ENCODE assay signal across 20 mouse cellular contexts in the genomic region with DNA sequence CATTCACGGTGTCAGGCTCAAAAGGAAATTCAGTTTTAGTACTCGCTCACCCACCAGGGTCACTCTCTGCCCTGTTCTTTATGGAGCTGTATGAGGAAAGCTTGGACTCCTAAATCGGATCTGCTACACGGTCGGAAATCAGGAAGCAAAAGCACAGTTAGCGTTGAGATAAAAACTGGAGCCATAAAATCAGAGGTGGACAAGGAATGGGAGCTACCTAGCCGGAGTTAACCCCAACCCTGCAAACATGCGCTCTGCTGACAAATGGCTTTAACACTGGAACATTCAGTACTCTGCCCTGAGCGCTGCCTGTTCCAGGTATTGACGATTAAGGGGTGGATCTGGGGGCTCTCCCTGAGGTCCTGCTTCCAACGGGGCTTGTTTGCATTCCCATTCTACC. TPM values are rescaled to one million over a fixed set of nuclear protein-coding genes. Genes with fewer than 3 reads are reported as not detected.
DNase-seq lines count a peak whose midpoint lies in the region; ATAC-seq and TF ChIP-seq lines count a peak whose summit lies in the region.
"Had no signal": no experiment of that assay in that cellular context is flagged by ENCODE, and none has a peak within 500 bp of the region (broad histone marks: within the 10 kb centered on the region; RNA-seq: fewer than 3 reads in every experiment).

No protein-coding gene starts in this region.

- H3K4me2 ChIP-seq in forebrain, embryonic 13.5 days: peak overlapping the region; percentile 6; the same call in 1 of the 2 replicates
- H3K4me2 ChIP-seq in intestine, embryonic 16.5 days (ENCODE audit: low read depth, low read length): peak overlapping the region; percentile 27
- H3K4me2 ChIP-seq in midbrain, postnatal 0 days (ENCODE audit: low read depth, low read length, poor library complexity, severe bottlenecking): peak overlapping the region; percentile 33
- H3K4me2 ChIP-seq: kidney, embryonic 15.5 days; limb, embryonic 13.5 days; lung, embryonic 15.5 days had no signal

- H3K4me3 ChIP-seq in forebrain, embryonic 13.5 days: no peak overlapping the region
- no peak overlapping the region for H3K4me3 ChIP-seq in intestine, embryonic 16.5 days (ENCODE audit: low read length)
- no peak overlapping the region for H3K4me3 ChIP-seq in midbrain, postnatal 0 days (ENCODE audit: low read depth, low read length)
- H3K4me3 ChIP-seq: embryonic facial prominence, embryonic 10.5 days; heart, adult 2 months; kidney, embryonic 15.5 days; limb, embryonic 13.5 days; lung, embryonic 15.5 days had no signal

- 27% methylated on average over 11 of the region's 11 CpGs for WGBS in forebrain, embryonic 13.5 days
- 48% methylated on average over 11 of the region's 11 CpGs for WGBS in intestine, embryonic 16.5 days
- WGBS in midbrain, postnatal 0 days: 11% methylated on average over 11 of the region's 11 CpGs

- H3K27me3 ChIP-seq in forebrain, embryonic 13.5 days: no peaks in the 10 kb centered on the region
- H3K27me3 ChIP-seq in intestine, embryonic 16.5 days (replicated peaks; ENCODE audit: control insufficient read depth, insufficient read depth, low read length): no peaks in the 10 kb centered on the region
- H3K27me3 ChIP-seq in midbrain, postnatal 0 days (ENCODE audit: insufficient read depth, low read length): no peaks in the 10 kb centered on the region
- H3K27me3 ChIP-seq: kidney, embryonic 15.5 days; limb, embryonic 13.5 days; lung, embryonic 15.5 days had no signal

- no peak for ATAC-seq in forebrain, embryonic 13.5 days
- ATAC-seq in intestine, embryonic 16.5 days: peak; percentile 65
- no peak for ATAC-seq in midbrain, postnatal 0 days (ENCODE audit: low FRiP score)

- no peaks in the 10 kb centered on the region for H3K36me3 ChIP-seq in forebrain, embryonic 13.5 days (ENCODE audit: poor library complexity, severe bottlenecking)
- H3K36me3 ChIP-seq in intestine, embryonic 16.5 days (ENCODE audit: control insufficient read depth, insufficient read depth, low read length): no peaks in the 10 kb centered on the region
- no peaks in the 10 kb centered on the region for H3K36me3 ChIP-seq in midbrain, postnatal 0 days (ENCODE audit: insufficient read depth, low read length)
- H3K36me3 ChIP-seq: embryonic facial prominence, embryonic 10.5 days; kidney, embryonic 15.5 days; limb, embryonic 13.5 days; lung, embryonic 15.5 days had no signal

- 0 out of 2 replicates have a peak, but pooled peaks cover 4% of the 10 kb centered on the region for H3K4me1 ChIP-seq in forebrain, embryonic 13.5 days
- no peaks in the 10 kb centered on the region for H3K4me1 ChIP-seq in intestine, embryonic 16.5 days (ENCODE audit: control insufficient read depth, insufficient read depth, low read length)
- no peaks in the 10 kb centered on the region; the same call in 1 of the 2 replicates for H3K4me1 ChIP-seq in midbrain, postnatal 0 days (ENCODE audit: insufficient read depth, low read length)
- H3K4me1 ChIP-seq: kidney, embryonic 15.5 days; limb, embryonic 13.5 days; lung, embryonic 15.5 days had no signal

- no peak for TF ChIP-seq CTCF in midbrain, postnatal 0 days (IDR thresholded peaks at IDR 0.05)

- H3K27ac ChIP-seq in forebrain, embryonic 13.5 days: no peak overlapping the region
- no peak overlapping the region for H3K27ac ChIP-seq in intestine, embryonic 16.5 days (ENCODE audit: low read length)
- no peak overlapping the region for H3K27ac ChIP-seq in midbrain, postnatal 0 days (ENCODE audit: low read depth, low read length)
- H3K27ac ChIP-seq: embryonic facial prominence, embryonic 10.5 days; heart, adult 2 months; kidney, embryonic 15.5 days; limb, embryonic 13.5 days; liver, embryonic 14.5 days; lung, embryonic 15.5 days; macrophage had no signal

- H3K9ac ChIP-seq in forebrain, embryonic 13.5 days: no peak overlapping the region
- H3K9ac ChIP-seq in intestine, embryonic 16.5 days (ENCODE audit: low read depth, low read length): no peak overlapping the region
- no peak overlapping the region for H3K9ac ChIP-seq in midbrain, postnatal 0 days (replicated peaks; ENCODE audit: low read length, poor library complexity, severe bottlenecking)
- H3K9ac ChIP-seq: kidney, embryonic 15.5 days; limb, embryonic 13.5 days; liver, embryonic 14.5 days; lung, embryonic 15.5 days had no signal

- H3K9me3 ChIP-seq in forebrain, embryonic 13.5 days (replicated peaks): no peaks in the 10 kb centered on the region
- no peaks in the 10 kb centered on the region for H3K9me3 ChIP-seq in intestine, embryonic 16.5 days (ENCODE audit: control insufficient read depth, low read length)
- no peaks in the 10 kb centered on the region for H3K9me3 ChIP-seq in midbrain, postnatal 0 days (ENCODE audit: low read length)
- H3K9me3 ChIP-seq: embryonic facial prominence, embryonic 10.5 days; kidney, embryonic 15.5 days; limb, embryonic 13.5 days; lung, embryonic 15.5 days had no signal

- peak; percentile 25 for DNase-seq in heart, adult 11 months
- no peak for DNase-seq in heart, adult 18-20 months
- no peak for DNase-seq in midbrain, postnatal 0 days (ENCODE audit: low spot score)
- no peak for DNase-seq in left cerebral cortex, adult 18-20 months (ENCODE audit: low spot score in 2 of 2)
- no peak for DNase-seq in kidney, adult 18-20 months
- DNase-seq: B cell, adult 2 months; cerebellum, adult 9-10 months; heart, adult 2 months; heart, postnatal 4 days; kidney, postnatal 4 days; right cerebral cortex, postnatal 25 days had no signal

RNA-seq across cellular contexts. Expression of gene Ak5, which starts 47.6 kb away (rescaled TPM):
- not detected for total RNA-seq in heart, adult 18-20 months (2021)
- polyA plus RNA-seq in forebrain, embryonic 13.5 days (2015; fragmentation: Nextera tagmentation; extraction: Ambion mirVana): 2.2 and 2.6 TPM in 2 replicates
- 0.99 and 1.6 TPM in 2 replicates for polyA plus RNA-seq in intestine, embryonic 16.5 days (2015; fragmentation: Nextera tagmentation; extraction: Ambion mirVana)
- total RNA-seq in midbrain, postnatal 0 days (2014; rRNA removed): 14.0 and 16.5 TPM in 2 replicates
- polyA plus RNA-seq in midbrain, postnatal 0 days (2015; fragmentation: Nextera tagmentation; extraction: Ambion mirVana): 20.5 and 22.3 TPM in 2 replicates
- total RNA-seq in left cerebral cortex, adult 18-20 months (2021): 100 to 1,000 TPM; 149 to 168 TPM
- total RNA-seq: common myeloid progenitor, adult 5-6 weeks; heart, adult 2 months had no signal
- polyA plus RNA-seq: macrophage had no signal

Comparison
In these comparisons a context has a peak if more than half of its experiments do, and no peak if none do; other contexts are left out.
1. RNA of gene Ak5, which starts 47.6 kb away (total RNA-seq): 149 to 168 TPM in left cerebral cortex, adult 18-20 months and 14.0 to 16.5 TPM in midbrain, postnatal 0 days; not detected in heart, adult 18-20 months; every median in the first group is over 10 times any median in the second.
2. Peak in every context shown above with its lines, with median percentiles within 50 percentile points of each other: H3K4me2 ChIP-seq.